Mouse (Mus musculus): ENCODE data around the gene Cpne5. TPM values are rescaled to one million over a fixed set of nuclear protein-coding genes. Genes with fewer than 3 reads are reported as not detected.
A peak's percentile ranks its signal among the peaks of the same experiment; 100 is the strongest.

The Cpne5 gene
- polyA plus RNA-seq, 1 experiment: not detected

- TF ChIP-seq CTCF (IDR thresholded peaks at IDR 0.05; ENCODE audit: insufficient read depth, low read depth, low read length): peak; percentile 88
- TF ChIP-seq POLR2A (IDR thresholded peaks at IDR 0.05; ENCODE audit: insufficient read depth, low read depth, low read length): no peak
- WGBS: 32% methylated on average over 14 of the region's 14 CpGs
- no peak overlapping the region for H3K27ac ChIP-seq (ENCODE audit: insufficient read depth, low read depth, low read length)
- peaks cover 11% of the 10 kb centered on the region for H3K4me1 ChIP-seq (ENCODE audit: control insufficient read depth, insufficient read depth, low read length)
- H3K4me3 ChIP-seq (ENCODE audit: insufficient read depth, low read depth, low read length): no peak overlapping the region
Observed at GRCm38 (mm10) chr17:29171001-29171772, 66.8 kb downstream of the Cpne5 start.

GRCm38 (mm10) chr17:29170431-29171000, 67.5 kb downstream of the Cpne5 start:
- TF ChIP-seq CTCF (IDR thresholded peaks at IDR 0.05; ENCODE audit: insufficient read depth, low read depth, low read length) (no peak), POLR2A (IDR thresholded peaks at IDR 0.05; ENCODE audit: insufficient read depth, low read depth, low read length) (no peak)
- H3K4me3 ChIP-seq (ENCODE audit: insufficient read depth, low read depth, low read length): no peak overlapping the region
- 75% methylated on average over 14 of the region's 14 CpGs for WGBS
- H3K27ac ChIP-seq (ENCODE audit: insufficient read depth, low read depth, low read length): no peak overlapping the region
- H3K4me1 ChIP-seq (ENCODE audit: control insufficient read depth, insufficient read depth, low read length): peaks cover 4% of the 10 kb centered on the region

GRCm38 (mm10) chr17:29168996-29169601, 68.9 kb downstream of the Cpne5 start:
- Histone ChIP-seq H3K4me1 (ENCODE audit: control insufficient read depth, insufficient read depth, low read length) (peaks cover 5% of the 10 kb centered on the region; the same call in 1 of the 2 replicates), H3K27ac (ENCODE audit: insufficient read depth, low read depth, low read length) (no peak overlapping the region), H3K4me3 (ENCODE audit: insufficient read depth, low read depth, low read length) (no peak overlapping the region)
- 74% methylated on average over 12 of the region's 12 CpGs for WGBS
- TF ChIP-seq CTCF (IDR thresholded peaks at IDR 0.05; ENCODE audit: insufficient read depth, low read depth, low read length) (peak; percentile 43; the same call in 1 of the 2 replicates), POLR2A (IDR thresholded peaks at IDR 0.05; ENCODE audit: insufficient read depth, low read depth, low read length) (no peak; the same call in 1 of the 2 replicates)

GRCm38 (mm10) chr17:29168438-29168837, 69.5 kb downstream of the Cpne5 start:
- TF ChIP-seq POLR2A (IDR thresholded peaks at IDR 0.05; ENCODE audit: insufficient read depth, low read depth, low read length) (no peak), CTCF (IDR thresholded peaks at IDR 0.05; ENCODE audit: insufficient read depth, low read depth, low read length) (no peak)

GRCm38 (mm10) chr17:29167371-29167770, 70.6 kb downstream of the Cpne5 start:
- Histone ChIP-seq H3K27ac (ENCODE audit: insufficient read depth, low read depth, low read length) (no peak overlapping the region), H3K4me1 (ENCODE audit: control insufficient read depth, insufficient read depth, low read length) (peaks cover 5% of the 10 kb centered on the region; the same call in 1 of the 2 replicates), H3K4me3 (ENCODE audit: insufficient read depth, low read depth, low read length) (no peak overlapping the region)
- no peak for TF ChIP-seq POLR2A (IDR thresholded peaks at IDR 0.05; ENCODE audit: insufficient read depth, low read depth, low read length)
- no peak for TF ChIP-seq CTCF (IDR thresholded peaks at IDR 0.05; ENCODE audit: insufficient read depth, low read depth, low read length)
- 69% methylated on average over 6 of the region's 6 CpGs for WGBS

More at GRCm38 (mm10) chr17:29168438-29168837, 69.5 kb downstream of the Cpne5 start:
- no peak overlapping the region for H3K27ac ChIP-seq (ENCODE audit: insufficient read depth, low read depth, low read length)
- peaks cover 5% of the 10 kb centered on the region; the same call in 1 of the 2 replicates for H3K4me1 ChIP-seq (ENCODE audit: control insufficient read depth, insufficient read depth, low read length)
- 95% methylated on average over 4 of the region's 4 CpGs for WGBS
- H3K4me3 ChIP-seq (ENCODE audit: insufficient read depth, low read depth, low read length): no peak overlapping the region

- WGBS: 64% methylated on average over 8 of the region's 8 CpGs
- H3K4me1 ChIP-seq (ENCODE audit: control insufficient read depth, insufficient read depth, low read length): peaks cover 5% of the 10 kb centered on the region; the same call in 1 of the 2 replicates
- no peak overlapping the region for H3K27ac ChIP-seq (ENCODE audit: insufficient read depth, low read depth, low read length)
- TF ChIP-seq CTCF (IDR thresholded peaks at IDR 0.05; ENCODE audit: insufficient read depth, low read depth, low read length) (no peak), POLR2A (IDR thresholded peaks at IDR 0.05; ENCODE audit: insufficient read depth, low read depth, low read length) (no peak)
- H3K4me3 ChIP-seq (ENCODE audit: insufficient read depth, low read depth, low read length): no peak overlapping the region
Observed at GRCm38 (mm10) chr17:29165967-29166578, 71.9 kb downstream of the Cpne5 start.

- Histone ChIP-seq H3K4me3 (ENCODE audit: insufficient read depth, low read depth, low read length) (no peak overlapping the region), H3K27ac (ENCODE audit: insufficient read depth, low read depth, low read length) (no peak overlapping the region), H3K4me1 (ENCODE audit: control insufficient read depth, insufficient read depth, low read length) (peaks cover 5% of the 10 kb centered on the region; the same call in 1 of the 2 replicates)
- TF ChIP-seq CTCF (IDR thresholded peaks at IDR 0.05; ENCODE audit: insufficient read depth, low read depth, low read length): no peak
- no peak for TF ChIP-seq POLR2A (IDR thresholded peaks at IDR 0.05; ENCODE audit: insufficient read depth, low read depth, low read length)
- WGBS: 70% methylated on average over 6 of the region's 6 CpGs
Observed at GRCm38 (mm10) chr17:29165452-29165851, 72.5 kb downstream of the Cpne5 start.

- Histone ChIP-seq H3K27ac (ENCODE audit: insufficient read depth, low read depth, low read length) (no peak overlapping the region), H3K4me3 (ENCODE audit: insufficient read depth, low read depth, low read length) (no peak overlapping the region), H3K4me1 (ENCODE audit: control insufficient read depth, insufficient read depth, low read length) (peaks cover 5% of the 10 kb centered on the region; the same call in 1 of the 2 replicates)
- no peak for TF ChIP-seq CTCF (IDR thresholded peaks at IDR 0.05; ENCODE audit: insufficient read depth, low read depth, low read length)
- 37% methylated on average over 17 of the region's 17 CpGs for WGBS
Observed at GRCm38 (mm10) chr17:29164469-29165111, 73.4 kb downstream of the Cpne5 start.

Data from olfactory bulb, adult 2 months (tissue).